Mouse (Mus musculus) ES-Bruce4 (cell line): Measurements from ENCODE around the gene Dchs1. TPM values are rescaled to one million over a fixed set of nuclear protein-coding genes. Genes with fewer than 3 reads are reported as not detected.

ENCODE experiments used
- H3K27ac ChIP-seq: 2 replicates; pipeline ENCODE4 v1.5.1; 2012; ENCODE audit warnings: low read length, inconsistent platforms; ENCODE audit not compliant: insufficient read depth
- H3K27me3 ChIP-seq: 2 replicates; pipeline ENCODE4 v1.6.1; 2012; ENCODE audit warnings: mild to moderate bottlenecking, low read length, inconsistent platforms; ENCODE audit not compliant: control insufficient read depth, poor library complexity, insufficient read depth, severe bottlenecking
- H3K36me3 ChIP-seq: 2 replicates; pipeline ENCODE4 v1.6.1; 2012; ENCODE audit warnings: inconsistent platforms, mild to moderate bottlenecking, low read length, moderate library complexity; ENCODE audit not compliant: control insufficient read depth, poor library complexity, insufficient read depth, severe bottlenecking
- H3K4me1 ChIP-seq: one replicate; pipeline ENCODE4 v1.8.1; 2011; ENCODE audit warnings: low read length; ENCODE audit not compliant: control insufficient read depth, insufficient read depth
- H3K4me3 ChIP-seq: 2 replicates; pipeline ENCODE4 v1.5.1; 2011; ENCODE audit warnings: low read depth, mild to moderate bottlenecking, low read length
- H3K9ac ChIP-seq: 2 replicates; pipeline ENCODE4 v1.6.1; 2012; ENCODE audit warnings: low read depth, mild to moderate bottlenecking, inconsistent platforms; ENCODE audit not compliant: poor library complexity, severe bottlenecking
- H3K9me3 ChIP-seq: replicated peaks from 2 replicates; pipeline ENCODE4 v1.6.1; 2012; ENCODE audit warnings: mild to moderate bottlenecking, low read length, inconsistent platforms; ENCODE audit not compliant: control insufficient read depth, poor library complexity, insufficient read depth, severe bottlenecking
- CTCF ChIP-seq: IDR thresholded peaks from one replicate; pipeline ENCODE4 v1.8.1; 2011; ENCODE audit warnings: low read depth, low read length
- EP300 ChIP-seq: IDR thresholded peaks from 2 replicates; pipeline ENCODE4 v1.6.1; 2011; ENCODE audit warnings: low read depth, low read length; ENCODE audit not compliant: insufficient read depth
- POLR2A ChIP-seq: IDR thresholded peaks from one replicate; pipeline ENCODE4 v1.8.1; 2011; ENCODE audit warnings: low read length; ENCODE audit not compliant: insufficient read depth
- polyA plus RNA-seq: library from polyadenylated mRNA; stranded (reverse); fragments of >200 nt; gene quantifications from 2 replicates; pipeline ENCODE4 v1.2.4, GENCODE M21; 2011; ENCODE audit warnings: low read depth; ENCODE audit not compliant: missing spikeins, insufficient read depth, insufficient read length

Gene Dchs1
- polyA plus RNA-seq, 1 experiment: 0.37 TPM

GRCm38 (mm10) chr7:105741978-105742377 is 45.5 kb downstream of the Dchs1 start:
- no peak overlapping the region for H3K9ac ChIP-seq
- H3K36me3 ChIP-seq: peaks cover 19% of the 10 kb centered on the region

GRCm38 (mm10) chr7:105740851-105741250 is 46.6 kb downstream of the Dchs1 start:
- Histone ChIP-seq H3K36me3 (peaks cover 16% of the 10 kb centered on the region), H3K9ac (no peak overlapping the region), H3K27ac (no peak overlapping the region), H3K27me3 (no peaks in the 10 kb centered on the region), H3K4me1 (no peaks in the 10 kb centered on the region), H3K4me3 (no peak overlapping the region), H3K9me3 (no peaks in the 10 kb centered on the region)
- TF ChIP-seq EP300 (no peak), CTCF (no peak), POLR2A (no peak)

More at GRCm38 (mm10) chr7:105741978-105742377, 45.5 kb downstream of the Dchs1 start:
- H3K27me3 ChIP-seq: no peaks in the 10 kb centered on the region
- no peaks in the 10 kb centered on the region for H3K4me1 ChIP-seq
- TF ChIP-seq POLR2A: no peak
- no peak for TF ChIP-seq CTCF
- TF ChIP-seq EP300: no peak
- H3K4me3 ChIP-seq: no peak overlapping the region
- no peak overlapping the region for H3K27ac ChIP-seq
- no peaks in the 10 kb centered on the region for H3K9me3 ChIP-seq

GRCm38 (mm10) chr7:105740089-105740795 is 47.2 kb downstream of the Dchs1 start:
- no peaks in the 10 kb centered on the region for H3K4me1 ChIP-seq
- no peaks in the 10 kb centered on the region for H3K9me3 ChIP-seq
- H3K36me3 ChIP-seq: peaks cover 16% of the 10 kb centered on the region
- H3K9ac ChIP-seq: no peak overlapping the region
- TF ChIP-seq CTCF: no peak
- no peak for TF ChIP-seq POLR2A
- TF ChIP-seq EP300: no peak
- H3K4me3 ChIP-seq: no peak overlapping the region
- H3K27ac ChIP-seq: no peak overlapping the region
- H3K27me3 ChIP-seq: no peaks in the 10 kb centered on the region

GRCm38 (mm10) chr7:105738948-105739347 is 48.5 kb downstream of the Dchs1 start:
- Histone ChIP-seq H3K36me3 (peaks cover 26% of the 10 kb centered on the region), H3K9me3 (no peaks in the 10 kb centered on the region), H3K9ac (no peak overlapping the region), H3K27me3 (no peaks in the 10 kb centered on the region), H3K4me1 (no peaks in the 10 kb centered on the region), H3K4me3 (no peak overlapping the region), H3K27ac (no peak overlapping the region)
- TF ChIP-seq POLR2A (no peak), EP300 (no peak), CTCF (no peak)

GRCm38 (mm10) chr7:105738286-105738685 is 49.2 kb downstream of the Dchs1 start:
- Histone ChIP-seq H3K27ac (no peak overlapping the region), H3K9me3 (no peaks in the 10 kb centered on the region), H3K36me3 (peaks cover 33% of the 10 kb centered on the region), H3K27me3 (no peaks in the 10 kb centered on the region), H3K4me1 (no peaks in the 10 kb centered on the region), H3K4me3 (no peak overlapping the region), H3K9ac (no peak overlapping the region)
- no peak for TF ChIP-seq CTCF
- TF ChIP-seq POLR2A: no peak
- no peak for TF ChIP-seq EP300

- TF ChIP-seq CTCF (no peak), POLR2A (no peak), EP300 (no peak)
- Histone ChIP-seq H3K9ac (peak overlapping the region; percentile 95), H3K36me3 (peaks cover 38% of the 10 kb centered on the region), H3K9me3 (no peaks in the 10 kb centered on the region), H3K4me3 (no peak overlapping the region), H3K27me3 (no peaks in the 10 kb centered on the region), H3K27ac (no peak overlapping the region), H3K4me1 (no peaks in the 10 kb centered on the region)
Measured at GRCm38 (mm10) chr7:105737648-105738047, 49.8 kb downstream of the Dchs1 start.
